Mouse (Mus musculus): ENCODE measurements around the gene Gabarapl2.

- TF ChIP-seq POLR2A (IDR thresholded peaks at IDR 0.05; ENCODE audit: insufficient read depth, low read depth, low read length) (no peak), CTCF (IDR thresholded peaks at IDR 0.05) (no peak), EP300 (IDR thresholded peaks at IDR 0.05; ENCODE audit: insufficient read depth, low read depth, low read length) (no peak)
Observed at GRCm38 (mm10) chr8:111898586-111898985, 41.9 kb upstream of the Gabarapl2 start.

All from heart, adult 2 months (tissue).